Mouse (Mus musculus): ENCODE data around the gene Map3k5. TPM values are rescaled to one million over a fixed set of nuclear protein-coding genes. Genes with fewer than 3 reads are reported as not detected.

Map3k5 gene
- total and polyA plus RNA-seq, 3 experiments = 15.8 to 31.0 (median 27.6) TPM

DNA sequence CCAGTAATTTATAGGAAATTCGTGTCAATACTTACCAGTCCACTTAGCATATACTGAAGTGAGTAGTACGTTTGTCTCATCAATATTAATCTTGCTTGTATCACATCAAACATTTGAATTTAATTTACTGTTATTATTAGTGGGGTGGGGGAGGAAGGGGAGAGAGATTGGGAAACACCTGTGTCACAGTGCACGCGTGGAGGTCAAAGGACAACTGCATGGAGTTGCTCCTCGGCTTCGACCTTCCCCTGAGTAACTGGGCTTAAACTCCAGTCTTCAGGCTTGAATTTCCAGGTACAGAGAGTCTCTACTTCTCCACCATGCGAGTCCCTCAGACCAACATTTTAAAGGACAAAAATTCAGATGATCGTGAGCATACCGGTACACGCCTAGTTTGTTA lies 13.2 kb downstream of the Map3k5 start:
- dilution Hi-C loops (cut with MboI; ENCODE audit: extremely low pct_ligation_motif_present, extremely low pct_unique_long_range_greater_than_20kb, low sequenced_read_pairs) = no loop called here

DNA sequence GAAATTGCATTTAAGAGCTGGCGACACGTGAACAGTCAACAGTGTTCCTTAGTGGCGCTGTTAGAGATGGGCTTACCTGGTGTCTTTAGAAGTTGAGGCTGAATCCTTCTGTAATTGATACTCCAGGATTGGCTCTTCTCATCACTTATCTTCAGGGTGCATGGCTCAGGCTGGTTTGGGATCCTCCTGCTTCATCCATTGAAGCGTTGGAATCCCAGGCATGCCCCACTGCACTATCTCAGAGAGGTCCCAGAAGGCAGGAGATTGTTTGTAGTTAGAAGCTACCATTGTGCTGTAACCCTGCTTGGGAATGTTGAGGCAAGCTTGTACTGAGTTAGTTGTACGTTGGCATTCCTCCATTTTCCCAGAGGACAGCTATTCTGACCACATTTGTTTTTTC lies 13.6 kb downstream of the Map3k5 start:
- dilution Hi-C loops (cut with MboI; ENCODE audit: extremely low pct_ligation_motif_present, extremely low pct_unique_long_range_greater_than_20kb, low sequenced_read_pairs) = no loop called here
- no peaks in the 10 kb centered on the region for H3K27me3 ChIP-seq (replicated peaks)
- H3K9me3 ChIP-seq (replicated peaks; ENCODE audit: low read length) = peaks cover 2% of the 10 kb centered on the region
- no peak for DNase-seq (ENCODE audit: extremely low read depth)
- no peak overlapping the region for H3K9ac ChIP-seq (ENCODE audit: insufficient read depth, low read depth)
- no peak overlapping the region for H3K4me2 ChIP-seq (ENCODE audit: insufficient read depth, low read depth, poor library complexity, severe bottlenecking)
- TF ChIP-seq JUND (conservative IDR thresholded peaks at IDR 0.05; ENCODE audit: low read depth, low read length) (no peak), GABPA (IDR thresholded peaks at IDR 0.05; ENCODE audit: insufficient replicate concordance, low read depth, low read length) (no peak), ETS1 (conservative IDR thresholded peaks at IDR 0.05; ENCODE audit: low read depth, low read length) (no peak), USF2 (conservative IDR thresholded peaks at IDR 0.05; ENCODE audit: low read depth, low read length) (no peak), RCOR1 (conservative IDR thresholded peaks at IDR 0.05; ENCODE audit: low read depth, low read length) (no peak), IRF4 (IDR thresholded peaks at IDR 0.05; ENCODE audit: low read depth, low read length) (no peak), ZNF384 (IDR thresholded peaks at IDR 0.05; ENCODE audit: low read depth, low read length) (no peak), CHD1 (IDR thresholded peaks at IDR 0.05; ENCODE audit: low read depth, low read length) (no peak), TCF12 (IDR thresholded peaks at IDR 0.05; ENCODE audit: low read depth, low read length) (no peak), CHD2 (IDR thresholded peaks at IDR 0.05; ENCODE audit: low read length) (no peak), MAX (IDR thresholded peaks at IDR 0.05; ENCODE audit: low read length) (no peak), BHLHE40 (IDR thresholded peaks at IDR 0.05; ENCODE audit: low read depth, low read length) (no peak), E2F4 (IDR thresholded peaks at IDR 0.05; ENCODE audit: insufficient replicate concordance, low read depth, low read length) (no peak)
- H3K79me2 ChIP-seq (replicated peaks; ENCODE audit: control insufficient read depth, extremely low read depth, insufficient read depth, poor library complexity, severe bottlenecking) = peaks cover 76% of the 10 kb centered on the region
- in situ Hi-C loops (cut with MboI; ENCODE audit: low pct_ligation_motif_present, low pct_unique_long_range_greater_than_20kb, low sequenced_read_pairs) = no loop called here
- H3K27ac ChIP-seq (ENCODE audit: insufficient read depth, low read depth) = no peak overlapping the region
- peaks cover 14 to 68% of the 10 kb centered on the region in 2 experiments for H3K4me1 ChIP-seq (ENCODE audit: control insufficient read depth in 1 of 2, insufficient read depth in 2 of 2)
- H3K36me3 ChIP-seq (replicated peaks in 1 of 2; ENCODE audit: control insufficient read depth in 1 of 2, insufficient read depth in 1 of 2, low read length in 1 of 2) = peaks cover 22 to 81% of the 10 kb centered on the region in 2 experiments
- no peak overlapping the region for H3K4me3 ChIP-seq (replicated peaks in 1 of 3; ENCODE audit: low read depth in 2 of 3, low read length in 2 of 3, poor library complexity in 1 of 3)

More for the DNA sequence above, 13.2 kb downstream of the Map3k5 start:
- no peak overlapping the region for H3K27ac ChIP-seq (ENCODE audit: insufficient read depth, low read depth)
- peaks cover 2% of the 10 kb centered on the region for H3K9me3 ChIP-seq (replicated peaks; ENCODE audit: low read length)
- DNase-seq (ENCODE audit: extremely low read depth) = no peak
- H3K27me3 ChIP-seq (replicated peaks) = no peaks in the 10 kb centered on the region
- no peak overlapping the region for H3K9ac ChIP-seq (ENCODE audit: insufficient read depth, low read depth)
- H3K36me3 ChIP-seq (replicated peaks in 1 of 2; ENCODE audit: control insufficient read depth in 1 of 2, insufficient read depth in 1 of 2, low read length in 1 of 2) = peaks cover 27 to 85% of the 10 kb centered on the region in 2 experiments
- no peak overlapping the region for H3K4me2 ChIP-seq (ENCODE audit: insufficient read depth, low read depth, poor library complexity, severe bottlenecking)
- H3K4me3 ChIP-seq (replicated peaks in 1 of 3; ENCODE audit: low read depth in 2 of 3, low read length in 2 of 3, poor library complexity in 1 of 3) = no peak overlapping the region
- no peak for TF ChIP-seq RAD21 (IDR thresholded peaks at IDR 0.05; ENCODE audit: low read depth, low read length)
- no peak for TF ChIP-seq SMC3 (IDR thresholded peaks at IDR 0.05; ENCODE audit: low read depth, low read length)
- TF ChIP-seq CHD1 (IDR thresholded peaks at IDR 0.05; ENCODE audit: low read depth, low read length) = no peak
- TF ChIP-seq KAT2A (IDR thresholded peaks at IDR 0.05; ENCODE audit: insufficient replicate concordance, low read length) = no peak
- H3K4me1 ChIP-seq (ENCODE audit: control insufficient read depth in 1 of 2, insufficient read depth in 2 of 2) = peaks cover 14 to 69% of the 10 kb centered on the region in 2 experiments
- peaks cover 78% of the 10 kb centered on the region for H3K79me2 ChIP-seq (replicated peaks; ENCODE audit: control insufficient read depth, extremely low read depth, insufficient read depth, poor library complexity, severe bottlenecking)
- in situ Hi-C loops (cut with MboI; ENCODE audit: low pct_ligation_motif_present, low pct_unique_long_range_greater_than_20kb, low sequenced_read_pairs) = no loop called here

Measured in CH12.LX (cell line).